Mouse (Mus musculus): ENCODE results near the gene Gfpt1. TPM values are rescaled to one million over a fixed set of nuclear protein-coding genes. Genes with fewer than 3 reads are reported as not detected.
A peak's percentile ranks its signal among the peaks of the same experiment; 100 is the strongest.

Gene Gfpt1
- polyA plus RNA-seq, 1 experiment: 48.1 TPM

- TF ChIP-seq CTCF (IDR thresholded peaks at IDR 0.05; ENCODE audit: low read depth, low read length) (peak; percentile 63), EP300 (IDR thresholded peaks at IDR 0.05; ENCODE audit: insufficient read depth, low read depth, low read length) (no peak), POLR2A (IDR thresholded peaks at IDR 0.05; ENCODE audit: insufficient read depth, low read length) (no peak)
- H3K9ac ChIP-seq (ENCODE audit: low read depth, poor library complexity, severe bottlenecking): no peak overlapping the region
- H3K36me3 ChIP-seq (ENCODE audit: control insufficient read depth, insufficient read depth, low read length, poor library complexity, severe bottlenecking): no peaks in the 10 kb centered on the region
- no peaks in the 10 kb centered on the region for H3K4me1 ChIP-seq (ENCODE audit: control insufficient read depth, insufficient read depth, low read length)
- no peak overlapping the region for H3K4me3 ChIP-seq (ENCODE audit: low read depth, low read length)
- no peaks in the 10 kb centered on the region for H3K9me3 ChIP-seq (replicated peaks; ENCODE audit: control insufficient read depth, insufficient read depth, low read length, poor library complexity, severe bottlenecking)
- no peak overlapping the region for H3K27ac ChIP-seq (ENCODE audit: insufficient read depth, low read length)
- no peaks in the 10 kb centered on the region for H3K27me3 ChIP-seq (ENCODE audit: control insufficient read depth, insufficient read depth, low read length, poor library complexity, severe bottlenecking)
Observed at GRCm38 (mm10) chr6:87002521-87003055, 40.1 kb upstream of the Gfpt1 start.

- Histone ChIP-seq H3K9ac (ENCODE audit: low read depth, poor library complexity, severe bottlenecking) (no peak overlapping the region), H3K4me1 (ENCODE audit: control insufficient read depth, insufficient read depth, low read length) (peaks cover 2% of the 10 kb centered on the region), H3K9me3 (replicated peaks; ENCODE audit: control insufficient read depth, insufficient read depth, low read length, poor library complexity, severe bottlenecking) (no peaks in the 10 kb centered on the region), H3K27ac (ENCODE audit: insufficient read depth, low read length) (no peak overlapping the region), H3K4me3 (ENCODE audit: low read depth, low read length) (no peak overlapping the region), H3K27me3 (ENCODE audit: control insufficient read depth, insufficient read depth, low read length, poor library complexity, severe bottlenecking) (no peaks in the 10 kb centered on the region), H3K36me3 (ENCODE audit: control insufficient read depth, insufficient read depth, low read length, poor library complexity, severe bottlenecking) (no peaks in the 10 kb centered on the region)
- TF ChIP-seq POLR2A (IDR thresholded peaks at IDR 0.05; ENCODE audit: insufficient read depth, low read length) (no peak), EP300 (IDR thresholded peaks at IDR 0.05; ENCODE audit: insufficient read depth, low read depth, low read length) (no peak), CTCF (IDR thresholded peaks at IDR 0.05; ENCODE audit: low read depth, low read length) (no peak)
Observed at GRCm38 (mm10) chr6:87004099-87004498, 38.5 kb upstream of the Gfpt1 start.

- H3K27me3 ChIP-seq (ENCODE audit: control insufficient read depth, insufficient read depth, low read length, poor library complexity, severe bottlenecking): no peaks in the 10 kb centered on the region
- H3K27ac ChIP-seq (ENCODE audit: insufficient read depth, low read length): no peak overlapping the region
- no peak overlapping the region for H3K9ac ChIP-seq (ENCODE audit: low read depth, poor library complexity, severe bottlenecking)
Observed at GRCm38 (mm10) chr6:87005577-87005976, 37.1 kb upstream of the Gfpt1 start.

GRCm38 (mm10) chr6:87008887-87009286, 33.8 kb upstream of the Gfpt1 start, which contains the start of gene Nfu1:
Gene Nfu1 (plus strand): TSS chr6:87009236.
- Histone ChIP-seq H3K27me3 (ENCODE audit: control insufficient read depth, insufficient read depth, low read length, poor library complexity, severe bottlenecking) (no peaks in the 10 kb centered on the region), H3K36me3 (ENCODE audit: control insufficient read depth, insufficient read depth, low read length, poor library complexity, severe bottlenecking) (peaks cover 13% of the 10 kb centered on the region), H3K27ac (ENCODE audit: insufficient read depth, low read length) (peak within 1 kb of the TSS; percentile 90), H3K9me3 (replicated peaks; ENCODE audit: control insufficient read depth, insufficient read depth, low read length, poor library complexity, severe bottlenecking) (no peaks in the 10 kb centered on the region), H3K4me1 (ENCODE audit: control insufficient read depth, insufficient read depth, low read length) (peaks cover 2% of the 10 kb centered on the region), H3K4me3 (ENCODE audit: low read depth, low read length) (peak within 1 kb of the TSS; percentile 95), H3K9ac (ENCODE audit: low read depth, poor library complexity, severe bottlenecking) (peak within 1 kb of the TSS; percentile 74)
- TF ChIP-seq EP300 (IDR thresholded peaks at IDR 0.05; ENCODE audit: insufficient read depth, low read depth, low read length) (no peak), POLR2A (IDR thresholded peaks at IDR 0.05; ENCODE audit: insufficient read depth, low read length) (no peak), CTCF (IDR thresholded peaks at IDR 0.05; ENCODE audit: low read depth, low read length) (no peak)

More at GRCm38 (mm10) chr6:87005577-87005976, 37.1 kb upstream of the Gfpt1 start:
- no peak for TF ChIP-seq EP300 (IDR thresholded peaks at IDR 0.05; ENCODE audit: insufficient read depth, low read depth, low read length)
- TF ChIP-seq POLR2A (IDR thresholded peaks at IDR 0.05; ENCODE audit: insufficient read depth, low read length): no peak
- TF ChIP-seq CTCF (IDR thresholded peaks at IDR 0.05; ENCODE audit: low read depth, low read length): no peak
- no peaks in the 10 kb centered on the region for H3K36me3 ChIP-seq (ENCODE audit: control insufficient read depth, insufficient read depth, low read length, poor library complexity, severe bottlenecking)
- H3K4me3 ChIP-seq (ENCODE audit: low read depth, low read length): no peak overlapping the region
- no peaks in the 10 kb centered on the region for H3K9me3 ChIP-seq (replicated peaks; ENCODE audit: control insufficient read depth, insufficient read depth, low read length, poor library complexity, severe bottlenecking)
- H3K4me1 ChIP-seq (ENCODE audit: control insufficient read depth, insufficient read depth, low read length): peaks cover 2% of the 10 kb centered on the region

GRCm38 (mm10) chr6:87009692-87010328, 32.8 kb upstream of the Gfpt1 start:
- Histone ChIP-seq H3K4me1 (ENCODE audit: control insufficient read depth, insufficient read depth, low read length) (peaks cover 2% of the 10 kb centered on the region), H3K9ac (ENCODE audit: low read depth, poor library complexity, severe bottlenecking) (peak overlapping the region; percentile 74), H3K27ac (ENCODE audit: insufficient read depth, low read length) (peak overlapping the region; percentile 90), H3K27me3 (ENCODE audit: control insufficient read depth, insufficient read depth, low read length, poor library complexity, severe bottlenecking) (no peaks in the 10 kb centered on the region), H3K36me3 (ENCODE audit: control insufficient read depth, insufficient read depth, low read length, poor library complexity, severe bottlenecking) (peaks cover 17% of the 10 kb centered on the region), H3K9me3 (replicated peaks; ENCODE audit: control insufficient read depth, insufficient read depth, low read length, poor library complexity, severe bottlenecking) (no peaks in the 10 kb centered on the region), H3K4me3 (ENCODE audit: low read depth, low read length) (peak overlapping the region; percentile 95)
- TF ChIP-seq POLR2A (IDR thresholded peaks at IDR 0.05; ENCODE audit: insufficient read depth, low read length): peak; percentile 70
- 0 out of 2 replicates have a peak, but pooled peaks have one; percentile 11 for TF ChIP-seq EP300 (IDR thresholded peaks at IDR 0.05; ENCODE audit: insufficient read depth, low read depth, low read length)
- TF ChIP-seq CTCF (IDR thresholded peaks at IDR 0.05; ENCODE audit: low read depth, low read length): no peak

GRCm38 (mm10) chr6:87016916-87017315, 25.7 kb upstream of the Gfpt1 start:
- H3K27ac ChIP-seq (ENCODE audit: insufficient read depth, low read length): no peak overlapping the region
- no peak overlapping the region for H3K4me3 ChIP-seq (ENCODE audit: low read depth, low read length)
- no peaks in the 10 kb centered on the region for H3K9me3 ChIP-seq (replicated peaks; ENCODE audit: control insufficient read depth, insufficient read depth, low read length, poor library complexity, severe bottlenecking)
- TF ChIP-seq EP300 (IDR thresholded peaks at IDR 0.05; ENCODE audit: insufficient read depth, low read depth, low read length) (no peak), CTCF (IDR thresholded peaks at IDR 0.05; ENCODE audit: low read depth, low read length) (peak; percentile 64)
- peaks cover 49% of the 10 kb centered on the region for H3K36me3 ChIP-seq (ENCODE audit: control insufficient read depth, insufficient read depth, low read length, poor library complexity, severe bottlenecking)
- H3K27me3 ChIP-seq (ENCODE audit: control insufficient read depth, insufficient read depth, low read length, poor library complexity, severe bottlenecking): no peaks in the 10 kb centered on the region
- H3K4me1 ChIP-seq (ENCODE audit: control insufficient read depth, insufficient read depth, low read length): no peaks in the 10 kb centered on the region
- H3K9ac ChIP-seq (ENCODE audit: low read depth, poor library complexity, severe bottlenecking): no peak overlapping the region
